Mouse (Mus musculus): ENCODE data around the gene Xlr.
"Not testable (repeated sequence)": the region's sequence is repeated elsewhere in the genome, so short reads cannot be mapped to it uniquely, and the experiment has no call there.

Gene Xlr

DNA sequence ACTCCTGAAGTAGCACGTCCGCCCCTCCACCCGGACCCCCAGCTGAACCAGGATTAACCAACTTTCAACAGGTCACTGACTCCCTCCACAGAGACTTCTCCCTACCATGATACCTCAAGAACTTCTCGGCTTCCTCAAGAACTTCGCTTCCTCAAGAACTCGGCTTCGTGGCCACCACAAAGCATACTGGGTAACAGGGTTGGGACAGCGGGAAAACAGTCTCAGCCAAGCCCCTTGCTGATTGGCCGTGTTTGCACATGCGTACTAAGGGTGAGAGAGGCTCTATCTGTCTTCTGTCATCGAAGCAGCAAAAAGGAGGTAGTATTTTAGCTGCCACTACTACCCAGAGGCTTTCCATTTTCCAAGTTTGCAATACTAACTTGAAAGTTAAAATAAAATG is at the start of gene Xlr:
TSS of gene Xlr (minus strand) at position 188 of the 400 bp plus-strand sequence.
- not testable (repeated sequence) for DNase-seq

DNA sequence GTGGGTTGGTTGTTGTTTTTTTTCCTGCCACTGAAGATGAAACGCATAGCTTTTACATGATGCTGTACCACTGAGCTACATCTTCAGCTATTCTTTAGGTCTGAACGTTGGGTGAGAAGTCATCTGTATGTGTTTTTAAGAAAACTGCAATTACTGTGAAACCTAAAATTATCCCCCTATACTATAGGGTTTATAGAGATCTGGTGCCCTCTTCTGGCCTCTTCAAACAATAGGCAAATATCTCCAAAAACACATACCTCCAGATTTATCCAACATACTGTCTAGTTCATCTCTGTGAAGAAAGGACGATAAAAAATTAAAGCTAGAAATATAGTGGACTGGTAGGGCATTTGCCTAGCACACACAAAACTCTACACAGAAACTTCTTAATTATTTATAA is 1.6 kb upstream of the Xlr start:
- DNase-seq: no peak

DNA sequence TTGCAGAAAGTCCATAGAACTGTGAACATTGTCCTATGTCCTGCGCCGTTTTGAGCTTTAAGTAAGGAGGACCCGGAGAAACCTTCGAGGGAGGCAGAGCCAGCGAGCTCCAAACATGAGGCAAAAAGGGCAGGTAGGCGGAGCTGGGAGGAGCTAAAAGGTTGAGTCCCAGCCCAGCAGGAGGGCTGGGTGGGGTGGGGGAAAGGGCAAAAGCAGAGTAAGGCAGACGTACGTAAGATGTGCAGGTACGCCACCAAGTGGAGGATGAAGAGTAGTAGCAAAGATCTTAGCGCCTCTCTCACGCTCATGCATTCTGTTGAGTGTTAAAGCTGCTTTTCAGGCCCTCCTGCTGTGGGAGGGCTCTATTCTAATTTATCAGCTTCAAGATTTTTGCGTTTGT is 21.2 kb downstream of the Xlr start, which contains the start of gene Zfp36l3:
TSS of gene Zfp36l3 (minus strand) at position 119 of the 400 bp plus-strand sequence.
- DNase-seq: no peak

DNA sequence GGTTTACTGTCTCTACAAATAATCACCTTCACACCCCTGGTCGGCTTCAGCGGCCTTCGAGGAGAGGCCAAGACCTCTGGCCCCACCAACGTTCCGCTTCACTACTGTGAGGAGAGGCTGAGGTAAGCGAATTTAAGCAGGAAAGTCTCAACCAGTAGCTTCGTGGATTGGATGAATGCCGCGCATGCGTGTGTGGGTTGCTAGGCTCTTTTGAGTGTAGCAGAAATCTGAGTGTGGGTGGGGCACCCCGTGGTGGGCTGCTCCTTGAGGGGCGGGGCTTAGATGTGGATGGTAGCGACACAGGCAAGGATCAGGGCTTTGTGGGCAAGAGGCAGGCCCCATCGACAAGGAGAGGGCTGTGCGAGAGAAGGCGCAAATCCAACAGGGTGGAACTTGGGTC is 39.8 kb downstream of the Xlr start, which contains the start of gene 1700013H16Rik:
TSS of gene 1700013H16Rik (minus strand) at position 96 of the 400 bp plus-strand sequence.
- DNase-seq: no peak

DNA sequence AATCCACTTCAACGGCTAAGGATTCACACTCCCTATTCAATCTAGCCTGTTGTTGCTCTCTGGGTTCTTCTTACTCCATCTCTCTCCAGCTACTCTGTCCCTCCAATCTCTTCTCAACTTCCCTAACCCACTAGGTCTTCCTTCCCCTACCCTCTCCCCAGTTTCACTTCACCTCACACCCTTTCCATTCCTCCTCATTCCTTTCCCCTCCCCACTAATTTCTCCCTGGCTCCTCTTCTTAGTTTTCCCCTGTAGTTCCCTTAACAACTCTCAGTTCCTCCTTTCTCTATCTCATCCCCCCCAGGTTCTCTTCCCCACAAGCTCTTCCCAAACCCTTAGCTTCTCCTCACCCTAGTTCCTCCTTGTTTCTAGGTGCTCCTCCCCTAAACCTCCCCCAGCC is 44.7 kb downstream of the Xlr start:
- no peak for DNase-seq

DNA sequence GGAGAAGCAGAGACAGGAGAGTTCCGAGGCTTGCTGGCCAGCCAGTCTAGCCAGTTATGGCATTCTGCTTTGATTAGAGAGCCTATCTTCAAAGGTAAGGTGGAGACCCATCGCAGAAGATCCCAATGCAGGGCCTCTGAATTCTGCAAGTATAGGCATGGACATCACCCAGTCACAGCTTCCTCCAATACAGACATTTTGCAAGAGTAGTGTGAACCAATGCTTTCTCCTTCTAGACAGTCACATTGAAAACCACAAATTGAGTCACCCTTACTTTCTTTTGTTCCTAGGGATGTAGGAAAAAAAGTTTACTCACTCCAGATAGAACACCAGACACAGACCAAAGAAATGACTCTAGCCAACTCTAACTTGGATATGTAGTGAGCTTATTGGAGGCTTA is 68.5 kb downstream of the Xlr start:
- DNase-seq: no peak

Data from kidney, postnatal 10 days (tissue).